Mouse (Mus musculus) heart, embryonic 12.5 days (tissue): ENCODE measurements around the gene Dcaf11. TPM values are rescaled to one million over a fixed set of nuclear protein-coding genes. Genes with fewer than 3 reads are reported as not detected.

ENCODE experiments used
- polyA plus RNA-seq: library from polyadenylated mRNA; unstranded; fragments of >200 nt; fragmentation: Nextera tagmentation; extraction: Ambion mirVana; gene quantifications from 2 replicates; pipeline ENCODE4 v1.2.1, GENCODE M21; 2016

The Dcaf11 gene
- polyA plus RNA-seq, 1 experiment from 2014 or later, result 78.7 TPM

Other genes with a start within 250 kb of the Dcaf11 start
- 63.3 and 64.5 TPM in 2 replicates for gene Dhrs4, start 81.2 kb upstream of the Dcaf11 start, polyA plus RNA-seq
- 2.4 and 2.6 TPM in 2 replicates for gene Carmil3, start 69.4 kb upstream of the Dcaf11 start, polyA plus RNA-seq
- gene Cpne6, start 49.6 kb upstream of the Dcaf11 start, polyA plus RNA-seq, result 0.30 and 0.59 TPM in 2 replicates
- gene Nrl, start 35.0 kb upstream of the Dcaf11 start, polyA plus RNA-seq, result not detected in 2 replicates
- gene Pck2, start 19.7 kb upstream of the Dcaf11 start, polyA plus RNA-seq, result 38.8 and 43.0 TPM in 2 replicates
- 0.96 TPM in 1 of 2 replicates, not detected in the other for gene A730061H03Rik, start 400 bp downstream of the Dcaf11 start, polyA plus RNA-seq
- 114 and 118 TPM in 2 replicates for gene Fitm1, start 15.6 kb downstream of the Dcaf11 start, polyA plus RNA-seq
- 211 and 212 TPM in 2 replicates for gene Psme1, start 18.1 kb downstream of the Dcaf11 start, polyA plus RNA-seq
- gene Emc9, start 25.3 kb downstream of the Dcaf11 start, polyA plus RNA-seq, result 16.3 and 21.5 TPM in 2 replicates
- 200 and 213 TPM in 2 replicates for gene Psme2, start 31.1 kb downstream of the Dcaf11 start, polyA plus RNA-seq
- 16.4 and 16.8 TPM in 2 replicates for gene Rnf31, start 31.7 kb downstream of the Dcaf11 start, polyA plus RNA-seq
- 8.7 and 9.4 TPM in 2 replicates for gene Irf9, start 43.6 kb downstream of the Dcaf11 start, polyA plus RNA-seq
- gene Rec8, start 58.0 kb downstream of the Dcaf11 start, polyA plus RNA-seq, result 16.5 and 17.5 TPM in 2 replicates
- 66.1 and 68.4 TPM in 2 replicates for gene Ipo4, start 76.0 kb downstream of the Dcaf11 start, polyA plus RNA-seq
- 3.4 and 5.2 TPM in 2 replicates for gene Gm49378, start 77.9 kb downstream of the Dcaf11 start, polyA plus RNA-seq
- gene Tm9sf1, start 83.8 kb downstream of the Dcaf11 start, polyA plus RNA-seq, result 86.2 and 92.6 TPM in 2 replicates
- 0.45 and 0.60 TPM in 2 replicates for gene Tssk4, start 90.2 kb downstream of the Dcaf11 start, polyA plus RNA-seq
- gene Mdp1, start 100.5 kb downstream of the Dcaf11 start, polyA plus RNA-seq, result 74.1 and 76.7 TPM in 2 replicates
- 39.8 and 44.6 TPM in 2 replicates for gene Gmpr2, start 111.9 kb downstream of the Dcaf11 start, polyA plus RNA-seq
- 457 and 491 TPM in 2 replicates for gene Nedd8, start 112.1 kb downstream of the Dcaf11 start, polyA plus RNA-seq
- gene Tinf2, start 121.8 kb downstream of the Dcaf11 start, polyA plus RNA-seq, result 36.1 and 37.6 TPM in 2 replicates
- 0.27 and 0.70 TPM in 2 replicates for gene Tgm1, start 153.9 kb downstream of the Dcaf11 start, polyA plus RNA-seq
- gene Rabggta, start 162.3 kb downstream of the Dcaf11 start, polyA plus RNA-seq, result 20.9 and 24.4 TPM in 2 replicates
- 59.2 and 60.8 TPM in 2 replicates for gene Dhrs1, start 185.7 kb downstream of the Dcaf11 start, polyA plus RNA-seq
- gene Nop9, start 185.7 kb downstream of the Dcaf11 start, polyA plus RNA-seq, result 27.7 and 30.6 TPM in 2 replicates
- gene Cideb, start 198.5 kb downstream of the Dcaf11 start, polyA plus RNA-seq, result 1.0 and 1.2 TPM in 2 replicates
- 0.49 and 0.54 TPM in 2 replicates for gene Ltb4r2, start 201.4 kb downstream of the Dcaf11 start, polyA plus RNA-seq
- gene Ltb4r1, start 206.0 kb downstream of the Dcaf11 start, polyA plus RNA-seq, result 0.49 and 0.76 TPM in 2 replicates
- gene Adcy4, start 224.1 kb downstream of the Dcaf11 start, polyA plus RNA-seq, result 24.4 and 26.2 TPM in 2 replicates
- gene Ripk3, start 228.9 kb downstream of the Dcaf11 start, polyA plus RNA-seq, result 19.7 and 20.3 TPM in 2 replicates